Mouse (Mus musculus) left cerebral cortex, postnatal 36 days (tissue): ENCODE measurements around the gene Toe1. TPM values are rescaled to one million over a fixed set of nuclear protein-coding genes. Genes with fewer than 3 reads are reported as not detected.
"Not testable (repeated sequence)": the region's sequence is repeated elsewhere in the genome, so short reads cannot be mapped to it uniquely, and the experiment has no call there.

Experiments
- DNase-seq, 2 experiments: peaks; one replicate each; pipeline ENCODE4 v3.0.0; 2021 to 2022; ENCODE audit warnings: low spot score in 2 of 2, mixed read lengths in 1 of 2
- intact Hi-C: fragments of 180-260 bp; cut with DNase I; formaldehyde crosslinking; loops from one replicate; pipeline ENCODE4 v1.15.1; 2025
- total RNA-seq, 2 experiments: library from RNA; stranded (reverse); gene quantifications; 2 replicates each; pipeline ENCODE4 v1.2.3; 2021

The Toe1 gene
- 10 to 100 TPM; 10.7 to 12.1 TPM for total RNA-seq

- peak; percentile 90 for DNase-seq
- intact Hi-C loops: no loop called here
Measured at GRCm38 (mm10) chr4:116807197-116808129, at the start of gene Toe1, which contains the start of gene Mutyh. Toe1 (minus strand) TSS chr4:116807640. Mutyh (plus strand) TSS chr4:116807723.

DNA sequence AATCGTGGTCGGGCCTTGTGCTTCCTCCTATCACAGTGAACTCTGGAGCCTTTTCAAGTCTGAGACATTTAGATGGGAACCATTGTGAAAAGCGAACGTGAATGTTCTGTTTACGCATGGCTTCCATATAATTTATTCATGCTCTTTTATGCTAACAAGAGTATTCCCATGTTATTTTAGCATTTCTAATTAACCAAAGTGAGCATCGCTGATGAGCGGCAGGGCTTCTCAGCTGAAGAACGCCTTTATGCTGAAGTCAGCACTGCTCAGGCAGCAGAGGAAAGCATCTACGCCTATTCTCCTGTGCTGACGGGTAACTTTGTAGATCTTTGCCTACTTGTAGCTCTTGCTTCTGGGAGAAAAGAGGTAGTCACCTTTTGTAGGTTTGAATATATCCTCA, 49.8 kb upstream of the Toe1 start:
- no peak for DNase-seq
- intact Hi-C loops: no loop called here

DNA sequence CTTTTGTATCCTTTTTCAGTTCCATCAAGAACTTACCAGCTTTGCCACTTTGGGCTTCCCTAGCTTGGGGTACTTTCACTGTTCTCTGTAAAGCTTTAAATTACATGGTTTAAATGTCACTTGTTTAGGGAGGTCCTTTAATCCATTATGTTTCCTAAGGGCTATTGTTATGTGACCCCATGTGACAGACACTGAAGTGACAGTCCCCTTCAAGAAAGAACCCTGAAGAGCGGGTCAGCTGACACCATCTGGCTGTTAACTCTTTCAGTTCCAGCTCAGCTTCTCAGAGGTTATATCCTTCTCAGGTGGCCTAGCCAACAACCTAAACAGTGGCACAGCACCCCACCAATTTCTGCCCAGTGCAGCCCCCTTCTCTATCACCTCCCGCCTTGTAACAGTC, 46.8 kb upstream of the Toe1 start:
- intact Hi-C loops: no loop called here
- no peak for DNase-seq

GRCm38 (mm10) chr4:116849901-116850300, 42.5 kb upstream of the Toe1 start:
- no peak for DNase-seq
- intact Hi-C loops: no loop called here

- DNase-seq: no peak
- intact Hi-C loops: no loop called here
Measured at GRCm38 (mm10) chr4:116844324-116844723, 36.9 kb upstream of the Toe1 start.

DNA sequence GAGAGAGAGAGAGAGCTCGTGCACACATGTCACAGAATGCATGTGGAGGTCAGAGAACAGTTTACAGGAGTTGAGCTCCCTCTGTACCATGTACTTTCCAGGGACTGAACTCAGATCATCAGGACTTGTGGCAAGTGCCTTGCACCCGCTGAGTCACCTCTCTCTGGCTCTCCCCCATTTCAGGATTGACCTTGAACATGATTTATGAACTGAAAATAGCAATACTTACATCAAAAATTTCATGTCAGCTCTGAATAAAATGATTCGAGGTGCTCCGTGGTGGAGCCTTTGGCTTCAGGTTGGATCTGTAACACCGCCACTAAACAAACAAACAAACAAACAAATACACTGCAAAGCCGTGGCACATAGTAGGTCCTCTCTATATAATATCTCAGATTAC, 33.4 kb upstream of the Toe1 start:
- intact Hi-C loops: no loop called here

GRCm38 (mm10) chr4:116840096-116840495, 32.7 kb upstream of the Toe1 start:
- DNase-seq, intact Hi-C loops: not testable (repeated sequence)

More for the DNA sequence above, 33.4 kb upstream of the Toe1 start:
- no peak for DNase-seq

- intact Hi-C loops: no loop called here
- no peak for DNase-seq
Measured at GRCm38 (mm10) chr4:116838999-116839398, 31.6 kb upstream of the Toe1 start.

DNA sequence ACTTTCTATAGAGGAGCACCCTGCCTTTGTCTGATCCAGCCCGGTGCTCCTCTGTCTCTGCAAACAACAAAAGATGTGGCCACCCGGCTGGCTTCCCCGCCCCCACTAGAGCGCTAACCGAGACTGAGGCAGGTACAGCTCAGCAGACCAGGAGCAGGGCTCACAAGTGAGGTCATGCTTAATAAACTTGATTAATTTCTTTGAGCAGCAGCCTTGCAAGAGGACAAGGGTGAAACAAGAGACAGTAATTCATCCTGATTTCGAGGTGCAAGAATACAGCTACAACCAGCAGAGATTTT, 22.6 kb upstream of the Toe1 start:
- intact Hi-C loops: no loop called here
- no peak for DNase-seq

GRCm38 (mm10) chr4:116829364-116830069, 22.1 kb upstream of the Toe1 start:
- intact Hi-C loops: loop anchor here (5.0 to 10.0 kb wide), 2 partner anchors 48 to 295 kb away; partner anchors contain the start of genes Btbd19, Tctex1d4 and Zswim5
- DNase-seq: no peak

- intact Hi-C loops: loop anchor here (5.0 to 10.0 kb wide), 2 partner anchors 49 to 297 kb away; partner anchors contain the start of genes Btbd19, Tctex1d4 and Zswim5
- no peak for DNase-seq
Measured at GRCm38 (mm10) chr4:116827819-116828218, 20.4 kb upstream of the Toe1 start.

- intact Hi-C loops: loop anchor here (1.0 to 10.0 kb wide), 3 partner anchors 53 to 300 kb away; partner anchors contain the start of genes Btbd19, Tctex1d4 and Zswim5
- DNase-seq: peak; percentile 79 to 80
Measured at GRCm38 (mm10) chr4:116824541-116825004, 17.1 kb upstream of the Toe1 start.

DNA sequence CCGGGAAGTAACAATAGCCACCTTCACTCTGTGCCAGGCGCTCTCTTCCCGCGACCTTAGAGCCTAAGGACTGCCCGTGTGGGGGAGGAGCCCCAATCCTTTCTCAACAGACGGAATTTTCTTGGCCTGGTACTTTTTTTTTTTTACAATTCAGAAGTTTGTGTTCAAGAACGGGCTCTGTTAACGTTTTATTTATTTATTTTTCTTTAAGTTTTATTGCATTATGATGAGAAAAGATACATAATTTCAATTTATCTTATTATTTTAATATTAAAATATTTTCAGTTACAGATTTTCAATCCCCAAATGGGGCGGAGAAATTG, 14.2 kb upstream of the Toe1 start, which contains the start of gene Hpdl:
Hpdl (minus strand) TSS at position 14 of the 323 bp plus-strand sequence.
- no peak for DNase-seq
- intact Hi-C loops: loop anchor here (10.0 kb wide), 1 partner anchor 303 kb away; the partner anchor contains the start of genes Btbd19 and Tctex1d4

DNA sequence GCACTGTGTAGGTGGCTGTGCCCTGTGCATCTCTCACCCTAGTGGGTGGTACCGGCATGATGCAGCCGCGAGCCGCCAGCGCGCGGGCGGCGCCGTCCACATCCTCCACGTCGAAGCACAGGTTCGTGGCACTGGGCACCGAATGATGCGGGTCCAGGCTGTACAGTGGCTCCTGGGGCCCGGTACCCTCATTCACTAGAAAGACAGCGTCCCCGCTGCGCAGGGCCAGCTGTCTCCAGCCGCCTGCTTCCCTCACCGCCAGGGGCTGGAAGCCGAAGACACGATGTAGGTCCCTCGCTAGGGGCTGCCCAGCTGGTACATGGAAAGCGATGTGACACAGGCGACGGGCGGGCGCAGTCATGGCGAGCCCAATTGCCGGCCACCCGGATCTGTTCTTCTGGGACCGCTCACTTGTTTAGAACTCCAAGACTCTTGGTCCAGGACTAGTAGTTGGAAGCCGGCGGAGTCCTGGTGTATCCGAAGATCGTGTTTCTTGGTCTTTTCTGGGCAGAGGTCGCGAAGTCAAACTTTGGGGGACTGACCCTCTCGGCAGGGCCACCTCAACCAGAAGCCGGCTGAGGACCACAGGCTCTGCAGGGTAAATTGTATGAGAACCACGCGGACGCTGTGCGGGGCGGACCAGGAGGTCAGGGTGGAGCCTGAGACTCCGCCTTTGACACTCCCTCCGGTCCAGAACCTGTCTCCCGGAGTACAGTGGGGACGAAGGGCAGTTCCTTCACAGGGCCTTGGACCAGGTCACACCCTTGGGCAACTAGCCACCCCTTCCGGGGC, 13.7 kb upstream of the Toe1 start:
- intact Hi-C loops: loop anchor here (10.0 kb wide), 1 partner anchor 304 kb away; the partner anchor contains the start of genes Btbd19 and Tctex1d4
- peak; percentile 45 to 46 for DNase-seq

DNA sequence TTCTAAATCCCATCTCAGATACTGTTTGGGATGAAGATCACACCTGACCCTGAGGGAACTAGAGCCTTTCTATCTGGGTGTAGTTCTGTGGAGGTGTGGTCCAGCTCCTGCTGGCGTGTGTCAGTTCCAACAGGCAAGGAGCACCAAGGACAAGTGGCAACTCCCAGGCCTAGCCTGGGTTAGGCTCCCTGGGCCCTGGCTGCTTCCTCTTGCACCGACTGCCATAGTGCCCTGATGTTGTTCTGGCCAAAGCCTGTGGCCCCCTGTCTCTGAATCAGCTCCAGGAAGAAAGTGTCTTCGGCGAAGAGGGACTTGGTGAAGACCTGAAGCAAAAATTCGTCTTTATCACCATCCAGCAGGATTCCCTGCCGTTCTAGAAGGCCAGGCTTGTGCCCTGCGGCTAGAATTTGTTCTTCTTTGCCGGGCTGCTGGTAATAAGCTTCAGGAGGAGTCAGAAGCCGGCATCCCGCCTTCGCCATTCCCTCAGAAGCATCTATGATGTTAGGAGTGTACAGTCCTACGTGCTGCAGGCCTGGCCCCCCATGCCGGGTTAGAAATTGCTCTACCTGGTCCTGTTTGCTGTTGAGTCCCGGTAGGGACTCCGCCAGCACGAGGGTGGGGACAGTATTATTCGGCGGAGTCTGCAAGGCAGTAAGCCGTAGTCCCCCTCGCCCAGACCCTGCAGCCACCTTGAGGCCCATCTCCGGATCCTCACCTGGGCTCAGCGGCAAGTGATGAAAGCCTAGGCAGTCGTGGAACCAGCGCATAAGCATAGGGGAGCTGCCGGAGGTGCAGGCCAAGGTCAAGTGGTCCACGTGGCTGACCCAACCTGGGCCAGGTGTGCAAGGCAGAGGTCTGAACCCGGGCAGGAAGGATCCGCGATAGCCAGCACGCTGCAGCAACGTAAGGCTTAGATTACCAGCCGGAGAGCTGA, 12.8 kb upstream of the Toe1 start:
- no peak for DNase-seq
- intact Hi-C loops: loop anchor here (10.0 kb wide), 1 partner anchor 305 kb away; the partner anchor contains the start of genes Btbd19 and Tctex1d4

DNA sequence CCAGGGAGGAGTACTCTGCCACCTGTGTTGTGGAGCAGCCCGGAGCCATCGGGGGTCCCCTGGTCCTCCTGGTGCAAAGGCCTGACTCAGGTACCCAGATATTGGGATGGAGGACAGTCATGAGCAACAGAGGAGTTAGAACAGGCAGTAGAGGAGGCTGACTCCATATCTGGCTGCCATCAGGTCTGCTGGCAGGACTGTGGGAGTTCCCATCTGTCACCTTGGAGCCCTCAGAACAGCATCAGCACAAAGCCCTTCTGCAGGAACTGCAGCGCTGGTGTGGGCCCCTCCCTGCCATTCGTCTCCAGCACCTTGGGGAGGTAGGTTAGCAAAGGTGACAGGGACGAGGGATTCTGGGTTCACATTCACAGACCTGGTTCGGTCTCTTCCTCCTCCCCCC, 10.0 kb upstream of the Toe1 start:
- intact Hi-C loops: no loop called here
- no peak for DNase-seq

DNA sequence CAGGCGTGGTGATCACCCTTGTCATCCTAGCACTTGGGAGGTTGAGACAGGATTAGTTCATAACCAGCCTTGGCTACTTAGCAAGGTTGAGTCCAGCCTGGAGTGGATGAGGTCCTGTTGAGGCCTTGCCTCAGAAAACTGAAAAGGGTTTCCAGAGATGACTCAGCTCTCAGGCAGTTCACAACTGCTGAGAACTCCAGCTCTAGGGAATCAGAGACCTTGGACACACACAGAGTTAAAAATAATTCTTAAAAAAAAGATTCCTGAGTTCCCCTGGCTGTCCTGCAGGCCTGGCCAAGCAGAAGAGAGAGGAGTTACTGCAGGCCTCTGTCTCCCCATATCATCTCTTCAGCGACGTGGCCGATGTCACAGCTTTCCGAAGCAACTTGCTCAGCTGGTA, 7.8 kb upstream of the Toe1 start:
- intact Hi-C loops: no loop called here
- no peak for DNase-seq

DNA sequence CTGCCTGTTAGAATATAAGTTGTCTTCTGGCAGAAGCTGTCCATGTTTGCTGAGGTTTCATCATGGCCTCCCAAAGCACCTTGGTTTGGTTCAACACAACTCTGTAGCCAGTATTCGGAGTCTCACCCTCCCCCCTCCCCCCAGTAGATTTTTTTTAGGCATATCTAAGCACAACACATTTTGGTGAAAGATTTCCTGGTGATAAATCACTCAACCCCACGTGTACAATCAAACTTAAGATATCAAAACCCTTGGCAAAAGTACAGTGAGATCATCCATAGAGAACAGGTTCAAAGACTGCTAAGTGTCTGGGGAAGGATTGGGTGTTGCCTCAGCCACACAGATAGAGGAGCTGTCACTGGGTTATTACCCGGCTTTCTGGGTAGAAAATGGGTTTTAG, 3.6 kb upstream of the Toe1 start:
- DNase-seq: no peak
- intact Hi-C loops: no loop called here
